28 mouse cellular contexts compared by ENCODE assay signal in genomic region chr8:71960483-71960882, GRCm38 (mm10). TPM values are rescaled to one million over a fixed set of nuclear protein-coding genes. Genes with fewer than 3 reads are reported as not detected.
DNase-seq lines count a peak whose midpoint lies in the region; ATAC-seq and TF ChIP-seq lines count a peak whose summit lies in the region.
"Had no signal": no experiment of that assay in that cellular context is flagged by ENCODE, and none has a peak within 500 bp of the region (broad histone marks: within the 10 kb centered on the region; RNA-seq: fewer than 3 reads in every experiment).

No protein-coding gene starts in this region.

- no peak for TF ChIP-seq POLR2A in liver, adult 2 months (IDR thresholded peaks at IDR 0.05; ENCODE audit: extremely low read depth, insufficient read depth, low read length)

- peak; percentile 34 for DNase-seq in heart, adult 11 months
- no peak for DNase-seq in heart, postnatal 25 days (ENCODE audit: low spot score)
- DNase-seq in liver, adult 2 months (ENCODE audit: extremely low read depth, low read depth, low spot score), result peak; percentile 59
- no peak for DNase-seq in liver
- no peak for DNase-seq in retina, embryonic 14.5 days (ENCODE audit: low spot score)
- DNase-seq: adrenal gland, postnatal 25 days; B cell, adult 2 months; cerebellum, adult 11-12 months; cerebellum, adult 8-10 months; cerebellum, postnatal 10 days; cerebellum, postnatal 36 days; embryo, embryonic 11 days; gastrocnemius, postnatal 10 days; gastrocnemius, postnatal 36 days; heart, postnatal 10 days had no signal

- H3K27me3 ChIP-seq in liver, adult 2 months (ENCODE audit: control insufficient read depth, insufficient read depth, low read length), result no peaks in the 10 kb centered on the region
- H3K27me3 ChIP-seq in intestine, postnatal 0 days (replicated peaks; ENCODE audit: control insufficient read depth, insufficient read depth, low read length), result no peaks in the 10 kb centered on the region
- H3K27me3 ChIP-seq: CH12.LX; embryonic facial prominence, embryonic 13.5 days; forebrain, embryonic 12.5 days; forebrain, embryonic 15.5 days; heart, embryonic 12.5 days; heart, embryonic 15.5 days; hindbrain, embryonic 12.5 days; hindbrain, embryonic 15.5 days; Patski had no signal

- H3K9ac ChIP-seq in liver, adult 2 months (ENCODE audit: low read depth, low read length), result no peak overlapping the region
- no peak overlapping the region for H3K9ac ChIP-seq in intestine, postnatal 0 days (ENCODE audit: low read depth, low read length)
- H3K9ac ChIP-seq: embryonic facial prominence, embryonic 13.5 days; forebrain, embryonic 12.5 days; forebrain, embryonic 15.5 days; heart, embryonic 12.5 days; heart, embryonic 15.5 days; hindbrain, embryonic 12.5 days; hindbrain, embryonic 15.5 days had no signal

- H3K79me2 ChIP-seq in liver, adult 2 months (ENCODE audit: control insufficient read depth, insufficient read depth, low read length), result peaks cover 18% of the 10 kb centered on the region; the same call in 1 of the 2 replicates

- peak; percentile 82 for ATAC-seq in intestine, postnatal 0 days
- ATAC-seq: forebrain, embryonic 15.5 days; Patski had no signal

- TF ChIP-seq CTCF in liver, adult 2 months (IDR thresholded peaks at IDR 0.05; ENCODE audit: low read depth, low read length), result no peak
- TF ChIP-seq CTCF in intestine, postnatal 0 days (IDR thresholded peaks at IDR 0.05; ENCODE audit: low read depth), result no peak

- no peaks in the 10 kb centered on the region for H3K9me3 ChIP-seq in intestine, postnatal 0 days (ENCODE audit: control insufficient read depth)
- H3K9me3 ChIP-seq: heart, embryonic 12.5 days; heart, embryonic 15.5 days; hindbrain, embryonic 12.5 days; hindbrain, embryonic 15.5 days had no signal

- no peak overlapping the region for H3K4me3 ChIP-seq in liver, adult 2 months (ENCODE audit: insufficient read depth, low read depth, low read length)
- H3K4me3 ChIP-seq in intestine, postnatal 0 days (ENCODE audit: low read depth, low read length), result no peak overlapping the region
- H3K4me3 ChIP-seq: embryonic facial prominence, embryonic 10.5 days; embryonic facial prominence, embryonic 13.5 days; erythroblast, embryonic 14.5 days; forebrain, embryonic 12.5 days; forebrain, embryonic 15.5 days; heart, embryonic 12.5 days; heart, embryonic 15.5 days; hindbrain, embryonic 12.5 days; hindbrain, embryonic 15.5 days had no signal

- no peak overlapping the region for H3K4me2 ChIP-seq in intestine, postnatal 0 days (replicated peaks; ENCODE audit: low read depth)
- H3K4me2 ChIP-seq: embryonic facial prominence, embryonic 13.5 days; forebrain, embryonic 12.5 days; forebrain, embryonic 15.5 days; heart, embryonic 12.5 days; heart, embryonic 15.5 days; hindbrain, embryonic 12.5 days; hindbrain, embryonic 15.5 days had no signal

- peaks cover 2% of the 10 kb centered on the region for H3K36me3 ChIP-seq in liver, adult 2 months (ENCODE audit: control insufficient read depth, insufficient read depth, low read length)
- peaks cover 5% of the 10 kb centered on the region for H3K36me3 ChIP-seq in intestine, postnatal 0 days (ENCODE audit: control insufficient read depth, insufficient read depth)

- peaks cover 7% of the 10 kb centered on the region for H3K4me1 ChIP-seq in liver, adult 2 months (ENCODE audit: control insufficient read depth, insufficient read depth, low read length)
- no peaks in the 10 kb centered on the region for H3K4me1 ChIP-seq in intestine, postnatal 0 days (replicated peaks; ENCODE audit: control insufficient read depth, insufficient read depth, low read length)
- H3K4me1 ChIP-seq: embryonic facial prominence, embryonic 10.5 days; embryonic facial prominence, embryonic 13.5 days; forebrain, embryonic 12.5 days; forebrain, embryonic 15.5 days; heart, embryonic 12.5 days; hindbrain, embryonic 12.5 days; hindbrain, embryonic 15.5 days had no signal

- intact Hi-C loops in heart, postnatal 25 days (cut with DNase I), result loop anchor here (5.0 kb wide), 1 partner anchor 33 kb away; no protein-coding TSS in a partner anchor

- H3K27ac ChIP-seq in liver, adult 2 months (replicated peaks; ENCODE audit: insufficient read depth, low read depth, low read length), result no peak overlapping the region
- no peak overlapping the region for H3K27ac ChIP-seq in intestine, postnatal 0 days (ENCODE audit: low read depth, low read length)
- H3K27ac ChIP-seq: embryonic facial prominence, embryonic 10.5 days; embryonic facial prominence, embryonic 13.5 days; forebrain, embryonic 12.5 days; forebrain, embryonic 15.5 days; heart, embryonic 15.5 days; hindbrain, embryonic 12.5 days; hindbrain, embryonic 15.5 days had no signal

RNA-seq across cellular contexts. Expression of gene Zfp961, which starts 9.6 kb away (rescaled TPM):
- total RNA-seq in heart, postnatal 25 days (2021), result 1 to 10 TPM; 5.5 to 10.0 TPM
- total RNA-seq in liver, adult 2 months (2014; rRNA removed), result 5.8 and 7.5 TPM in 2 replicates
- polyA plus RNA-seq in liver, adult 2 months (2012; rRNA removed), result 2.7 and 3.8 TPM in 2 replicates
- polyA plus RNA-seq in intestine, postnatal 0 days (2015; fragmentation: Nextera tagmentation; extraction: Ambion mirVana), result 18.8 and 19.2 TPM in 2 replicates

RNA-seq across cellular contexts. Expression of gene Cyp4f18, which starts 48.9 kb away (rescaled TPM):
- total RNA-seq in heart, postnatal 25 days (2021), result under 1 TPM; 0.70 to 0.73 TPM
- 0.74 TPM in 2 replicates for total RNA-seq in liver, adult 2 months (2014; rRNA removed)
- 0.36 and 1.2 TPM in 2 replicates for polyA plus RNA-seq in liver, adult 2 months (2012; rRNA removed)
- polyA plus RNA-seq in intestine, postnatal 0 days (2015; fragmentation: Nextera tagmentation; extraction: Ambion mirVana), result 2.7 and 4.2 TPM in 2 replicates
- total RNA-seq: G1E had no signal
- polyA plus RNA-seq: Patski had no signal

RNA-seq across cellular contexts. Expression of gene Zfp617, which starts 52.0 kb away (rescaled TPM):
- total RNA-seq in heart, postnatal 25 days (2021), result 10 to 100 TPM; 22.4 to 28.8 TPM
- 12.7 and 16.9 TPM in 2 replicates for total RNA-seq in liver, adult 2 months (2014; rRNA removed)
- 1.7 and 2.0 TPM in 2 replicates for polyA plus RNA-seq in liver, adult 2 months (2012; rRNA removed)
- polyA plus RNA-seq in intestine, postnatal 0 days (2015; fragmentation: Nextera tagmentation; extraction: Ambion mirVana), result 9.3 and 12.8 TPM in 2 replicates

RNA-seq across cellular contexts. Expression of gene Zfp882, which starts 52.1 kb away (rescaled TPM):
- 1 to 10 TPM; 3.1 to 6.1 TPM for total RNA-seq in heart, postnatal 25 days (2021)
- 3.4 and 3.9 TPM in 2 replicates for total RNA-seq in liver, adult 2 months (2014; rRNA removed)
- polyA plus RNA-seq in liver, adult 2 months (2012; rRNA removed), result 0.16 and 0.76 TPM in 2 replicates
- polyA plus RNA-seq in intestine, postnatal 0 days (2015; fragmentation: Nextera tagmentation; extraction: Ambion mirVana), result 1.2 and 1.4 TPM in 2 replicates
- polyA plus RNA-seq: erythroblast, embryonic 14.5 days had no signal

Comparison
In these comparisons a context has a peak if more than half of its experiments do, and no peak if none do; other contexts are left out.
1. DNase-seq: peak in heart, adult 11 months (single experiment) and liver, adult 2 months (single experiment); none in heart, postnatal 25 days (single experiment), liver (single experiment) and retina, embryonic 14.5 days (single experiment).